Mouse (Mus musculus) stomach, embryonic 14.5 days (tissue): Measurements from ENCODE around the gene H1f0. TPM values are rescaled to one million over a fixed set of nuclear protein-coding genes. Genes with fewer than 3 reads are reported as not detected.
"Not testable (repeated sequence)": the region's sequence is repeated elsewhere in the genome, so short reads cannot be mapped to it uniquely, and the experiment has no call there.

Experiments used
- ATAC-seq: fragments of 200-750 bp; cut with Nextera tagmentation; 2 replicates; pipeline ENCODE4 v1.8.0; 2017; ENCODE audit warnings: low read depth, moderate TSS enrichment; ENCODE audit not compliant: insufficient number of reproducible peaks, insufficient read depth, low FRiP score
- H3K27ac ChIP-seq: fragments of 300-500 bp; sonication (generic); 2 replicates; pipeline ENCODE4 v1.5.1; 2014; ENCODE audit warnings: mild to moderate bottlenecking, low read length, moderate library complexity, mixed read lengths
- H3K27me3 ChIP-seq: fragments of 300-500 bp; sonication (generic); 2 replicates; pipeline ENCODE4 v1.6.1; 2014; ENCODE audit warnings: low read length, control low read depth, mixed read lengths; ENCODE audit not compliant: control insufficient read depth, insufficient read depth
- H3K36me3 ChIP-seq: fragments of 300-500 bp; sonication (generic); 2 replicates; pipeline ENCODE4 v1.6.1; 2014; ENCODE audit warnings: mild to moderate bottlenecking, control low read depth, low read length, moderate library complexity, mixed read lengths; ENCODE audit not compliant: control insufficient read depth, insufficient read depth
- H3K4me1 ChIP-seq: fragments of 300-500 bp; sonication (generic); 2 replicates; pipeline ENCODE4 v1.6.1; 2014; ENCODE audit warnings: low read length, control low read depth, mixed read lengths; ENCODE audit not compliant: control insufficient read depth, insufficient read depth
- H3K4me2 ChIP-seq: fragments of 300-500 bp; sonication (generic); replicated peaks from 2 replicates; pipeline ENCODE4 v1.6.1; 2014; ENCODE audit warnings: low read depth, low read length, control low read depth
- H3K4me3 ChIP-seq: fragments of 300-500 bp; sonication (generic); 2 replicates; pipeline ENCODE4 v1.5.1; 2014; ENCODE audit warnings: low read depth, low read length, control low read depth
- H3K9ac ChIP-seq: fragments of 300-500 bp; sonication (generic); replicated peaks from 2 replicates; pipeline ENCODE4 v1.6.1; 2014; ENCODE audit warnings: low read depth, mild to moderate bottlenecking, control low read depth, low read length, moderate library complexity, mixed read lengths
- H3K9me3 ChIP-seq: fragments of 300-500 bp; sonication (generic); 2 replicates; pipeline ENCODE4 v1.6.1; 2016; ENCODE audit warnings: low read depth, low read length, control low read depth; ENCODE audit not compliant: control insufficient read depth
- WGBS: fragments of 180-500 bp; shearing (Covaris S2); extraction: QIAGEN DNeasy Blood & Tissue Kit; methylation state at CpG from one replicate; pipeline ENCODE4 v1.1.7; 2014; 5-methylcytosine and 5-hydroxymethylcytosine counted together
- polyA plus RNA-seq: library from polyadenylated mRNA; unstranded; fragments of >200 nt; fragmentation: Nextera tagmentation; extraction: Ambion mirVana; gene quantifications from 2 replicates; pipeline ENCODE4 v1.2.1, GENCODE M21; 2014

The H1f0 gene
- polyA plus RNA-seq, 1 experiment from 2014 or later: 160 TPM

DNA sequence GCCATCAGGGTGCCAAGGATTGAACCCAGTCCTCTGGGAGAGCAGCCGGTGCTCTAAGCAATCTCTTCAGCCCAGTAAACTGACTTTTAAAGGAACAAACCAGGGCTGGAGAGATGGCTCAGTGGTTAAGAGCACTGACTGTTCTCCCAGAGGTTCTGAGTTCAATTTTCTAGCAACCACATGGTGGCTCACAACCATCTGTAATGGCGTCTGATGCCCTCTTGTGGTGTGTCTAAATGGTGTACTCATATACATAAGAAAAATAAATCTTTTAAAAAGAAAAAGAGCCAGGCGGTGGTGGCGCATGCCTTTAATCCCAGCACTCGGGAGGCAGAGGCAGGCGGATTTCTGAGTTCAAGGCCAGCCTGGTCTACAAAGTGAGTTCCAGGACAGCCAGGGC, 20.4 kb upstream of the H1f0 start:
- H3K4me1 ChIP-seq, H3K4me3 ChIP-seq, H3K27ac ChIP-seq, H3K27me3 ChIP-seq, H3K9ac ChIP-seq, H3K9me3 ChIP-seq, H3K4me2 ChIP-seq, ATAC-seq: not testable (repeated sequence)
- peaks cover 38% of the 10 kb centered on the region for H3K36me3 ChIP-seq
- 82% methylated on average over 6 of the region's 6 CpGs for WGBS

DNA sequence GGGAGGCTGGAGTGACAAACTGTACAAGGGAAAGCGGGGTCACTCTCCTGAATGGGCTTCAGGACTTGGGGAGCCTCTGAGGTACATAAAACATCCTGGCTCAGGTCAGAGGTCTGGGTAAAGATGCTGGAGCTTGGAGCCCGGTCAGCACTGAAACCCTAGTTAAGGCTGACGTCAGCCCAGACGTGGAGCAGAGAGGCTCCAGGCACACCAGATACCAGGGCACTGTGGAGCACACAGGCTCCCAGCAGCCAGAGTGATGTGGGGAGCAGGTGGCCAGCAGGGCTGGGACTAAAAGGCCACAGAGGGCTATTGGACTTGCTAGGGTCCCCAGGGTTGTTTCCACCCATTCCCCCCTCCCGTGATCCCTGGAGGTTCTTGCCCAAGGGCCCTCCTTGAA, 18.5 kb upstream of the H1f0 start:
- no peaks in the 10 kb centered on the region for H3K9me3 ChIP-seq
- 60% methylated on average over 5 of the region's 5 CpGs for WGBS
- H3K4me2 ChIP-seq: no peak overlapping the region
- H3K9ac ChIP-seq: no peak overlapping the region
- no peaks in the 10 kb centered on the region for H3K27me3 ChIP-seq
- H3K27ac ChIP-seq: no peak overlapping the region
- no peak for ATAC-seq
- no peak overlapping the region for H3K4me3 ChIP-seq
- H3K36me3 ChIP-seq: peaks cover 20% of the 10 kb centered on the region
- no peaks in the 10 kb centered on the region for H3K4me1 ChIP-seq

DNA sequence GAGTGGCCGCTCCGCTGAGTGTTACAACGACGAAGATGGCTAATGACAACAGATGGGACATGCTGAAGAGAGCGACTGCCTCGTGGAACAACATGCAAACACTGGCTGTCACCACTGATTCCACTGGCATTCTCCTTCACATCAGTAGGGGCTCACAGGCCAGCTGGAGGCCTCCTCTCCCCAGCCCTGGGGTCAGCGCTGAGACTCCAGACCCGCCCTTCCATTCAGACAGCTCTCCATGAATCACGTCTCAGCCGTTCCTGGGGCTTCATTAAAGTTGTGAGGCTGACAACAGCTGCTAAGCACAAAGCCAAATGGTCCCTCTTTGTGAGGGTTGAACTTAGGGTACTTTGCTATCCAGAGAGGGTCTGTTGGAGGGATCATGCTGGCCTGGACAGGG, 16.7 kb upstream of the H1f0 start:
- H3K9ac ChIP-seq: no peak overlapping the region
- ATAC-seq: no peak
- H3K4me3 ChIP-seq: no peak overlapping the region
- H3K36me3 ChIP-seq: peaks cover 6% of the 10 kb centered on the region
- H3K27me3 ChIP-seq: no peaks in the 10 kb centered on the region
- no peak overlapping the region; the same call in 1 of the 2 replicates for H3K27ac ChIP-seq
- 51% methylated on average over 10 of the region's 10 CpGs for WGBS
- H3K9me3 ChIP-seq: no peaks in the 10 kb centered on the region
- no peaks in the 10 kb centered on the region for H3K4me1 ChIP-seq
- no peak overlapping the region for H3K4me2 ChIP-seq

DNA sequence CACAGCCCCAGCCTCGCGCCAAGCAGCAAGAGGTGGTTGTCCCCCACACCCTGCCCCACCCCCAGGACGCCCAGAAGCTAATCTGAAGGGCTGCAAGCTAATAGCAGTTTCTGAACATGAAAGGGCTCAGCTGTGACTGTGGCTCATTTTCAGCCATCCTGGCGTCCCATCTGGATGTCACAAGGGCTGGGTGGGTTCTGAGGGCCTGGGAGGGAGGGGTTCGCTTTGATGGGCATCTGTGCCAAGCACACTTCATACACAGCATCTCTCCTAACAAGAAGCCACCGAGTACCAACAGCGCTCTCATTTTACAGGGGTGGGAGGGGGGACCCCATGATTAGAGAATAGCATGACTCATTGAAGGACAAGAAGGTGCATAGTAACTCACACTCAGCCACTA, 14.9 kb upstream of the H1f0 start:
- Histone ChIP-seq H3K9me3 (no peaks in the 10 kb centered on the region), H3K4me3 (no peak overlapping the region), H3K27me3 (no peaks in the 10 kb centered on the region), H3K36me3 (no peaks in the 10 kb centered on the region), H3K4me1 (0 out of 2 replicates have a peak, but pooled peaks cover 3% of the 10 kb centered on the region), H3K4me2 (no peak overlapping the region), H3K9ac (no peak overlapping the region), H3K27ac (no peak overlapping the region)
- ATAC-seq: no peak
- WGBS: 65% methylated on average over 7 of the region's 7 CpGs

DNA sequence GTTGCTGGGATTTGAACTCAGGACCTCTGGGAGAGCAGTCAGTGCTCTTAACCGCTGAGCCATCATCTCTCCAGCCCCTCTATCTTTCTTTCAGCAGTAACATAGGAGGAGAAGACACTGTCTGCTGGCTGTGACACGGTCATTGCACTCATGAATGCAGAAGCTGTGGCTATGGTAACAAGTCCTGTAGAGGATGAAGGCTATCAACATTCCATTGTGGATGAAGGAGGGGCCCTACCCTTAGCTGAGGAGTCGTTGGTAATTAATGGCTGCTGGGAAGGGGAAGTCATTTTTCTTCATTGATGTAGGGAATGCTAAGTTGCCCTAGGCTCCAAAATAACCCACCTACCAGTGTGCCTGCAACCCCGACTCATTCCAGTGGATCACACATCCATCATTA, 10.1 kb upstream of the H1f0 start:
- peaks cover 12% of the 10 kb centered on the region; the same call in 1 of the 2 replicates for H3K4me1 ChIP-seq
- H3K9ac ChIP-seq: no peak overlapping the region
- H3K4me2 ChIP-seq: no peak overlapping the region
- no peaks in the 10 kb centered on the region for H3K9me3 ChIP-seq
- WGBS: 19% methylated on average over 4 of the region's 4 CpGs
- no peak overlapping the region for H3K4me3 ChIP-seq
- no peaks in the 10 kb centered on the region for H3K36me3 ChIP-seq
- no peaks in the 10 kb centered on the region for H3K27me3 ChIP-seq
- no peak for ATAC-seq
- H3K27ac ChIP-seq: no peak overlapping the region

DNA sequence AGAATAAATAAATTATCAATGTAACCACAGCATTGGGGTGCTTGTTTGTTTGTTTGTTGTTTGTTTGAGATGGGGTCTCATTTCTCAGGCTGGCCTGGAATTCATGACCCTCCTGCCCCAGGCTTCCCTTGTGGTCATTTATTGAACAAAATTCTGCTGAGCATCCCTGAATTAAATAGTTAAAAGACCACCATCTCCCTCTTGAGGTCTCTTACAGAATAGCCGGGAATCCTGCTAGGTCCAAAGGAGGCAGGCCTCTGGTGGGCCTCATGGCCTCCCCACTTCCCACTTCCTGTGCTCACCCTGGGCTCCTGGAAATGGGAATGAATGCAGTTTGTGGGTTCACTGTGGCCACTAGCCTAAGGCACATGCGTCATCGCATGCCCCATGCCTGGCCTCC, 9.4 kb upstream of the H1f0 start:
- ATAC-seq: no peak
- no peaks in the 10 kb centered on the region for H3K27me3 ChIP-seq
- no peak overlapping the region for H3K9ac ChIP-seq
- WGBS: 53% methylated on average over 3 of the region's 3 CpGs
- no peaks in the 10 kb centered on the region for H3K36me3 ChIP-seq
- peaks cover 12% of the 10 kb centered on the region; the same call in 1 of the 2 replicates for H3K4me1 ChIP-seq
- no peaks in the 10 kb centered on the region for H3K9me3 ChIP-seq
- no peak overlapping the region for H3K27ac ChIP-seq
- H3K4me3 ChIP-seq: no peak overlapping the region
- no peak overlapping the region for H3K4me2 ChIP-seq

DNA sequence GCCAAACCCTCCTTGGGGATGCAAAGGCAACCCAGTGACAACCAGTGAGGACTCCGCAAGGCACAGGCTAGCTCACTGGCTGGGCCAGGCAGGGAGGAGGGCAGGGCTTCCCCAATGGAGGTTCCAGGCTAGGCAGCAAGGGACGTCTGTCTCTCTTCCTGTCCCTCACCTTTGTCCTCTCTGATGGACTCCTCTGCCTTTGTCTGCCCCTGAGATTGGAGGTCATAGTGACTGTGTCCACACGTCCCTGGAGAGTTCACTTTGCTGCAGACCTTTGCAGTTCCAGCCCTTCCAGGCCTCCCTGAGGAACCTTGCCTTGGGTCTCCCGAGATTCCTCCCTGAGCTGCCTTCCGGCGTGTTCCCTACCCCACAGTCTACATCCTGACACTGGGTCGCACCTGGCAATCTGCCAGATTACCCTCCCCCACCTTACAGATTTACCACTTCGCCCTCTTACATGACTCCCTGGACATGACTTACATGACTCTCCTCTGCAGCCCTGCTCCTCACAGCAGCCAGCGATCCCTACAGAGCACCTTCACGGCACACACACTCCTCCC, 5.5 kb upstream of the H1f0 start:
- no peak overlapping the region for H3K9ac ChIP-seq
- no peak overlapping the region for H3K4me3 ChIP-seq
- H3K4me1 ChIP-seq: peaks cover 25% of the 10 kb centered on the region; the same call in 1 of the 2 replicates
- H3K36me3 ChIP-seq: no peaks in the 10 kb centered on the region
- no peak for ATAC-seq
- no peaks in the 10 kb centered on the region for H3K27me3 ChIP-seq
- H3K4me2 ChIP-seq: no peak overlapping the region
- no peaks in the 10 kb centered on the region for H3K9me3 ChIP-seq
- no peak overlapping the region for H3K27ac ChIP-seq
- WGBS: 52% methylated on average over 10 of the region's 10 CpGs

DNA sequence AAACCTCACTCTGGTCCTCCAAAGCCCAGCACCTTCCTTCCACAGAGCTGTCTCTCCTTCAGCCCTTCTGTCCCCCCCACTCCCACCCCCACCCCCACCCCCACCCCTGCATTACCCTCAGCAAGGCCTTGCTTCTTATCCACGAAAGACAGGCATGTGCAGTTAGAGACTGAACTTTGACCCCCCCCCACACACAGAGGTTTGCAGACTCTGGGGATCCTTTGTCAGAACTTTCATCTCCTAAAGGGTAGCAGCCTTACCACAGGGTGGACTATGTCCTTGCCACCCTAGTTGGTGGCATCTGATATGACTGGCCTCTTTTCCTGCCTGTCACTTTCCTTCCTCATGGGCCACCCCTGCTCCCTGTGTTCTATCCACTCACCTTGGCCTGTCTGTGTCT, 4.9 kb upstream of the H1f0 start:
- Histone ChIP-seq H3K9ac (no peak overlapping the region), H3K27ac (no peak overlapping the region), H3K4me3 (no peak overlapping the region), H3K36me3 (no peaks in the 10 kb centered on the region), H3K4me1 (peaks cover 22% of the 10 kb centered on the region; the same call in 1 of the 2 replicates), H3K9me3 (no peaks in the 10 kb centered on the region), H3K27me3 (no peaks in the 10 kb centered on the region), H3K4me2 (no peak overlapping the region)
- 23% methylated on average over 1 of the region's 1 CpGs for WGBS
- ATAC-seq: no peak

DNA sequence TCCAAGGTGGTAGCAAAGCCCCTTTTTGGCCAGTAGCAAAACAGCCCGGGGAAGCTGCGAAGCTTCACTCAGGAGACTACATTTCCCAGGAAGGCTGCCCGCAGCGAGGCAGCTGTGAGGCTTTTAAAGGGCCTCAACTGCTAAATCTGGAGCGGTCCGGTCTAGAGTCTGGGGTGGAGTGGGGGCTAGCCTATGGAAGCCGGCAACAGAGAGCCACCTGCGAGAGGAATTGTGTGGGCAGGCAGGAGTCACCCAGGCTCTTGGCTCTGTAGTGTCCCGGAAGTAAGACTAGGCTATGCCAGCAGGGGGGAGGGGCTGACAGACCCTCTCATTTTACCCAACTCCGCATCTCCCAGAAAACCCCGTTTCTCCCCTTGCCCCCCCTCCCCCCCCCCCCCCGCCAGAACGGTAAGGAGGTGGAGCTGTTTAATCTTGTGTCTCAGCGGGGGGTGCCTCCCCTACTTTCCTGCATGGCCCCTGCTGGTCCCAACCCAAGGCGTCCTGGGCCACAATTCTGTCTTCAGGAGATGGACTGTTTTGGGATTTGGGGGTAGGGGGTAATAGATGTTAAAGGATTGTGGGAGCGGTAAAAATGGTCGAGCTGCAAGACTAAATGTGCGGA, 2.5 kb upstream of the H1f0 start:
- no peaks in the 10 kb centered on the region for H3K9me3 ChIP-seq
- ATAC-seq: no peak
- H3K4me1 ChIP-seq: peaks cover 19% of the 10 kb centered on the region; the same call in 1 of the 2 replicates
- no peak overlapping the region; the same call in 1 of the 2 replicates for H3K4me3 ChIP-seq
- 8% methylated on average over 17 of the region's 18 CpGs for WGBS
- H3K4me2 ChIP-seq: peak overlapping the region; percentile 36
- H3K27me3 ChIP-seq: no peaks in the 10 kb centered on the region
- no peak overlapping the region for H3K9ac ChIP-seq
- H3K36me3 ChIP-seq: no peaks in the 10 kb centered on the region
- no peak overlapping the region for H3K27ac ChIP-seq
